15 mouse cellular contexts compared by ENCODE assay signal in the genomic region with DNA sequence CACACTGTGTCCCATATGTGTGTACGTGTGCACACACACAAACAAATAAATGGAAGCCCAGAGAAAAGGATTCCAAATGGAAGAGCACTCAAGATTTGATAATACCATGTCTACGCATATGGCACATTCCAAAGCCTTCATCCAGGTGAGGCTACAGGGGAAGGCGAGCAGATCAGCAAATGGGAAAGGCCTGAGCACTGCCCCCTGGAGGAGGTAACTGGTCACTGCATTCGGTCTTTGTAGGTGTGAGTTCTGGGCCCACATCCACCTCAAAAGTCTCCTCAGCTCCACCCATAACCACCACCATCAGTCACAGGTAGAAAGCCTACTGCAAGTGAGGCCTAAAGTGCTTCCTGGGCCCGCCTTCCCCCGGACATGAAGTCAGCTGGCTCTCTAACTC. TPM values are rescaled to one million over a fixed set of nuclear protein-coding genes. Genes with fewer than 3 reads are reported as not detected.
DNase-seq lines count a peak whose midpoint lies in the region; ATAC-seq and TF ChIP-seq lines count a peak whose summit lies in the region.
"Had no signal": no experiment of that assay in that cellular context is flagged by ENCODE, and none has a peak within 500 bp of the region (broad histone marks: within the 10 kb centered on the region; RNA-seq: fewer than 3 reads in every experiment).

No protein-coding gene starts in this region.

- no peaks in the 10 kb centered on the region for H3K79me2 ChIP-seq in liver, adult 2 months (ENCODE audit: control insufficient read depth, insufficient read depth, low read length)

- ATAC-seq in CD4-positive, CD25-positive, alpha-beta regulatory T cell, adult 4 months, result no peak
- ATAC-seq: forebrain, embryonic 16.5 days had no signal

- peak; percentile 47 for TF ChIP-seq CTCF in liver, adult 2 months (IDR thresholded peaks at IDR 0.05; ENCODE audit: low read depth, low read length)

- H3K4me3 ChIP-seq in liver, adult 2 months (ENCODE audit: insufficient read depth, low read depth, low read length), result no peak overlapping the region
- H3K4me3 ChIP-seq: heart, embryonic 12.5 days had no signal

- H3K27me3 ChIP-seq in liver, adult 2 months (ENCODE audit: control insufficient read depth, insufficient read depth, low read length), result no peaks in the 10 kb centered on the region
- H3K27me3 ChIP-seq: heart, embryonic 12.5 days had no signal

- 95% methylated on average over 6 of the region's 6 CpGs for WGBS in liver, adult 2 months

- no peak overlapping the region for H3K9ac ChIP-seq in liver, adult 2 months (ENCODE audit: low read depth, low read length)
- H3K9ac ChIP-seq: heart, embryonic 12.5 days had no signal

- no peak for TF ChIP-seq POLR2A in liver, adult 2 months (IDR thresholded peaks at IDR 0.05; ENCODE audit: extremely low read depth, insufficient read depth, low read length)

- DNase-seq in CD4-positive, CD25-positive, alpha-beta regulatory T cell, adult 2 months (ENCODE audit: low read depth, low spot score), result peak; percentile 4
- no peak for DNase-seq in liver, adult 2 months (ENCODE audit: extremely low read depth, low read depth, low spot score)
- no peak for DNase-seq in liver
- DNase-seq in A20 (ENCODE audit: low read depth, low spot score), result peak; percentile 36
- DNase-seq in induced T-regulatory cell, adult 2 months (ENCODE audit: low read depth), result peak; percentile 22
- DNase-seq in yolk sac, embryonic 10.5 days (ENCODE audit: low spot score), result no peak
- no peak for DNase-seq in embryo, embryonic 11 days
- DNase-seq: adrenal gland, postnatal 36 days; cerebellum, adult 11-12 months; kidney, adult 11 months; thymus, postnatal 25 days had no signal

- H3K27ac ChIP-seq in liver, adult 2 months (replicated peaks; ENCODE audit: insufficient read depth, low read depth, low read length), result no peak overlapping the region
- H3K27ac ChIP-seq: macrophage had no signal

- H3K4me1 ChIP-seq in liver, adult 2 months (ENCODE audit: control insufficient read depth, insufficient read depth, low read length), result no peaks in the 10 kb centered on the region
- H3K4me1 ChIP-seq: heart, embryonic 12.5 days had no signal

- no peaks in the 10 kb centered on the region for H3K36me3 ChIP-seq in liver, adult 2 months (ENCODE audit: control insufficient read depth, insufficient read depth, low read length)
- H3K36me3 ChIP-seq: heart, embryonic 12.5 days had no signal

RNA-seq across cellular contexts. Expression of gene Ctsh, which starts 26.2 kb away (rescaled TPM):
- polyA plus RNA-seq in CD4-positive, CD25-positive, alpha-beta regulatory T cell, adult 4 months (2017; shearing (Covaris generic)), result 10 to 100 TPM in 1 of 2 experiments, 1 to 10 TPM in 1; 2.0 to 14.6 TPM
- 551 and 607 TPM in 2 replicates for total RNA-seq in liver, adult 2 months (2014; rRNA removed)
- 109 and 194 TPM in 2 replicates for polyA plus RNA-seq in liver, adult 2 months (2012; rRNA removed)

Comparison
In these comparisons a context has a peak if more than half of its experiments do, and no peak if none do; other contexts are left out.
1. DNase-seq: peak in CD4-positive, CD25-positive, alpha-beta regulatory T cell, adult 2 months (single experiment), A20 (single experiment) and induced T-regulatory cell, adult 2 months (single experiment); none in liver, adult 2 months (single experiment), liver (single experiment), yolk sac, embryonic 10.5 days (single experiment) and embryo, embryonic 11 days (single experiment).